Mouse (Mus musculus): Measurements from ENCODE around the gene Tfb1m. TPM values are rescaled to one million over a fixed set of nuclear protein-coding genes. Genes with fewer than 3 reads are reported as not detected.

Tfb1m gene
- polyA plus RNA-seq, 1 experiment from 2014 or later, result 9.6 TPM

DNA sequence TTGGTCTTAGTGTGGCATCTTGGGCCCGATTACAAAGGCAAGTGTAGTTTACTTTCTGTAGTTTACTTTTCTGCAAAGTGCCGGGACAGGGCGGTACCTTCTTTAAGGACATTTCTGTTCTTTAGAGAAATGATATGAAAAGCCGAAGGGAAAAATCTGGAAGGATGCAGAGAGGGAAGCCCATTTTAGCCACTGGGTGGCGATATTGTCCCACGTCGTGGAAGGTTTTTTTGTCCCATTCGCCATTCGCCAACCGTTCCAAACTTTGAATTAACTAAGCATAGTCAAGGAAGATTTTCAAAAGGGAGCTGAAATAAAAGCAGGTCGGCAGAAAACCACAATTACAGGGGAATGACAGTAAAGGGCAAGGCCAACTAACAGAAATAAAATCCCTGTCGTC, 13.3 kb upstream of the Tfb1m start:
- Histone ChIP-seq H3K27me3 (ENCODE audit: control insufficient read depth, insufficient read depth, low read length) (no peaks in the 10 kb centered on the region), H3K4me2 (replicated peaks; ENCODE audit: low read depth) (peak overlapping the region; percentile 35; the same call in 1 of the 2 replicates), H3K4me1 (replicated peaks; ENCODE audit: control insufficient read depth, insufficient read depth) (no peaks in the 10 kb centered on the region), H3K27ac (replicated peaks) (no peak overlapping the region), H3K36me3 (ENCODE audit: control insufficient read depth, insufficient read depth, low read length) (no peaks in the 10 kb centered on the region), H3K9me3 (ENCODE audit: control insufficient read depth, low read length) (no peaks in the 10 kb centered on the region), H3K9ac (ENCODE audit: low read length) (no peak overlapping the region), H3K4me3 (ENCODE audit: low read depth, low read length) (no peak overlapping the region)
- no peak for ATAC-seq (ENCODE audit: low FRiP score, low TSS enrichment)
- TF ChIP-seq EP300 (optimal IDR thresholded peaks at IDR 0.05) (no peak), CTCF (IDR thresholded peaks at IDR 0.05; ENCODE audit: low read depth) (peak; percentile 94)
- DNase-seq (ENCODE audit: low spot score), result peak; percentile 74
- 3% methylated on average over 12 of the region's 12 CpGs for WGBS

DNA sequence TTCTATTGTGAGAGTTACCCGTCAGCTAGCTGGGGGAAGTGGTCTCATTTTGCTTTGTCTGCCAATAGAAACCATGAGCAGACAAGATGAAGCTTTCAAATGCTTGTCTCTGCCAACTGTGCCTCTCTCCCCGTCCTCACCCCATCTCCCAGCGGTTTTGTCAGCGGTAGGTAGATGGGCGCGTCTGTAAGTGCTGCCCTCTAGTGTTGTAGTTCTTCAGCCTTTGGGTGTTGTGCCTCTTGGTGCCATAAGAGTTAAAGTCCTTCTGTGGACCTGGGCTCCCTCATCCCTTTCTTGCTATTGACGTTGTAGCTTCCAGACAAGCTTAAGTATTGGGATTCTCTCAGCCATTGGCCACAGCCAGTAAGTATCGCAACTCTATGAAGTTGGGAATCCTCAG, 4.8 kb upstream of the Tfb1m start:
- Histone ChIP-seq H3K4me3 (ENCODE audit: low read depth, low read length) (no peak overlapping the region), H3K36me3 (ENCODE audit: control insufficient read depth, insufficient read depth, low read length) (no peaks in the 10 kb centered on the region), H3K9me3 (ENCODE audit: control insufficient read depth, low read length) (no peaks in the 10 kb centered on the region), H3K9ac (ENCODE audit: low read length) (no peak overlapping the region), H3K4me2 (replicated peaks; ENCODE audit: low read depth) (no peak overlapping the region), H3K27ac (replicated peaks) (no peak overlapping the region), H3K27me3 (ENCODE audit: control insufficient read depth, insufficient read depth, low read length) (no peaks in the 10 kb centered on the region), H3K4me1 (replicated peaks; ENCODE audit: control insufficient read depth, insufficient read depth) (no peaks in the 10 kb centered on the region)
- no peak for ATAC-seq (ENCODE audit: low FRiP score, low TSS enrichment)
- WGBS, result 50% methylated on average over 8 of the region's 8 CpGs
- TF ChIP-seq EP300 (optimal IDR thresholded peaks at IDR 0.05) (no peak), CTCF (IDR thresholded peaks at IDR 0.05; ENCODE audit: low read depth) (peak; percentile 45)
- no peak for DNase-seq (ENCODE audit: low spot score)

DNA sequence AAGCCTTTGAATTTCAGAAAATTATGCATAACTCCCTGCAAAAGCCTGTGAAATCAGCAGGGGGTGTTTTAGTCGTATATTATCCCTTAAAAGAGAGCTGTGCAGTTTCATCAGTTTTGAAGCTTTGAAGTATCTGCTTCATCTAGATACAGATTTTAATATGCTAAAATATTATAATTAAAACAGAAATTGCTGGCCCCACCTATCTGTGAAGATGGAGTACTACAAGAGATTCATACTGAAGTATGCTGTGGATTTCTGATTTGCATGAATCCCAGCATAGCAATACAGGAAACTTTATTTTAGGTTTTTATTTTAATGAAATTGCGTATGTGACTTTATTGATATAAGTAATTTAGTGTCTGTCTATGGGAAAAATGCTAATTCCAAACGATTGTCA, 3.0 kb upstream of the Tfb1m start:
- Histone ChIP-seq H3K4me1 (replicated peaks; ENCODE audit: control insufficient read depth, insufficient read depth) (no peaks in the 10 kb centered on the region), H3K4me2 (replicated peaks; ENCODE audit: low read depth) (no peak overlapping the region), H3K4me3 (ENCODE audit: low read depth, low read length) (no peak overlapping the region), H3K9me3 (ENCODE audit: control insufficient read depth, low read length) (no peaks in the 10 kb centered on the region), H3K27ac (replicated peaks) (no peak overlapping the region), H3K9ac (ENCODE audit: low read length) (no peak overlapping the region), H3K27me3 (ENCODE audit: control insufficient read depth, insufficient read depth, low read length) (no peaks in the 10 kb centered on the region), H3K36me3 (ENCODE audit: control insufficient read depth, insufficient read depth, low read length) (no peaks in the 10 kb centered on the region)
- DNase-seq (ENCODE audit: low spot score) (no peak), ATAC-seq (ENCODE audit: low FRiP score, low TSS enrichment) (no peak)
- WGBS, result 77% methylated on average over 3 of the region's 3 CpGs
- TF ChIP-seq CTCF (IDR thresholded peaks at IDR 0.05; ENCODE audit: low read depth), result peak; percentile 61
- TF ChIP-seq EP300 (optimal IDR thresholded peaks at IDR 0.05), result no peak

DNA sequence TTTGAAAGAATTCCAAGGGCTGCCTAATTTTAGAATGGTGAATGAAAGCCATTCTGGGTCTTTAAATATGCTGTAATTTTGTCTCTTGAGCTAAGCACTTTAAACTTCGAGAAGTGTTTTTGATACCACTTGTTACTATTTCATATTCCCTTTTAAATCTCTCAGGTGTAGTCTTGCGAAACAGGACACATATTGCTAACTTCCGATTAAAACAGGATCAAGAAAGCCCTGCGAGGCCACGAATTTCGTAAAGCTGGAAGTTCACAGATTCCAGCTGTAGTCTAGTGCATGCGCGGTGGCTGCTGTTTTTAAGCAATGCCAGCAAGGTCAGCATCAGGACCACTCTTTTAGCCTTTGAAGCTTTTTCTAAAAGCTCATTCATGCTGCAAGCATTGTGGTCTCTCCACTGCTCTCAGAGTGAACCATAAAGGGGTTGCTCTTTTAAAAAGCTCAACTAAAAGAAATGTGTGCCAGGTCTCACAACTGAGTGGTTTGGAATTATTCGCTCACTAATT, 832 bp upstream of the Tfb1m start:
- 70% methylated on average over 9 of the region's 9 CpGs for WGBS
- ATAC-seq (ENCODE audit: low FRiP score, low TSS enrichment) (no peak), DNase-seq (ENCODE audit: low spot score) (no peak)

DNA sequence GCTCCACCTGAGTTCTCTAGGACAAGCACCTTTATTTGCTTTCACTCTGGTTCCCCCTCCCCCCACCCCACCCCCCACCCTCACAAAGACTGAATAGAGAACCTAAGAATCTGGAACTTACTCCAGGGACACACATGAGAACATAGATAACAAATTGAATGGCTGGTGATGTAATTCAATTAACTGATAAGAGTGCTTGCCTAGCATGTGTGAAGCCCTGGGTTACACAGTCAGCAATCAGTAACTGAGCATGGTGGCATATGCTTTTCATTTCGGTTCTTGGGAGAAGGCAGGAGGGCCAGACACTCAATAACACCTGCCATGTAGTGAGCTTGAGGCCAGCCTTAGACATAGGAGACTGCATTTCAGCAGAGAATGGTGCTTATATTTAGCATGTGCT, 1.3 kb downstream of the Tfb1m start:
- H3K4me1 ChIP-seq (replicated peaks; ENCODE audit: control insufficient read depth, insufficient read depth), result no peaks in the 10 kb centered on the region
- no peak overlapping the region for H3K4me2 ChIP-seq (replicated peaks; ENCODE audit: low read depth)
- WGBS, result 58% methylated on average over 1 of the region's 1 CpGs
- TF ChIP-seq EP300 (optimal IDR thresholded peaks at IDR 0.05), result no peak
- no peak for TF ChIP-seq CTCF (IDR thresholded peaks at IDR 0.05; ENCODE audit: low read depth)
- H3K27ac ChIP-seq (replicated peaks), result no peak overlapping the region
- H3K9ac ChIP-seq (ENCODE audit: low read length), result no peak overlapping the region
- H3K9me3 ChIP-seq (ENCODE audit: control insufficient read depth, low read length), result no peaks in the 10 kb centered on the region
- DNase-seq (ENCODE audit: low spot score), result peak; percentile 55
- peak; percentile 14; the same call in 1 of the 2 replicates for ATAC-seq (ENCODE audit: low FRiP score, low TSS enrichment)
- no peaks in the 10 kb centered on the region for H3K36me3 ChIP-seq (ENCODE audit: control insufficient read depth, insufficient read depth, low read length)
- no peak overlapping the region for H3K4me3 ChIP-seq (ENCODE audit: low read depth, low read length)
- H3K27me3 ChIP-seq (ENCODE audit: control insufficient read depth, insufficient read depth, low read length), result no peaks in the 10 kb centered on the region

More for the DNA sequence above, 832 bp upstream of the Tfb1m start:
- Histone ChIP-seq H3K4me2 (replicated peaks; ENCODE audit: low read depth) (peak overlapping the region; percentile 48), H3K4me1 (replicated peaks; ENCODE audit: control insufficient read depth, insufficient read depth) (no peaks in the 10 kb centered on the region), H3K27ac (replicated peaks) (peak overlapping the region; percentile 72), H3K9ac (ENCODE audit: low read length) (no peak overlapping the region), H3K4me3 (ENCODE audit: low read depth, low read length) (peak overlapping the region; percentile 65), H3K9me3 (ENCODE audit: control insufficient read depth, low read length) (no peaks in the 10 kb centered on the region), H3K27me3 (ENCODE audit: control insufficient read depth, insufficient read depth, low read length) (no peaks in the 10 kb centered on the region), H3K36me3 (ENCODE audit: control insufficient read depth, insufficient read depth, low read length) (no peaks in the 10 kb centered on the region)
- no peak for TF ChIP-seq CTCF (IDR thresholded peaks at IDR 0.05; ENCODE audit: low read depth)
- no peak for TF ChIP-seq EP300 (optimal IDR thresholded peaks at IDR 0.05)

DNA sequence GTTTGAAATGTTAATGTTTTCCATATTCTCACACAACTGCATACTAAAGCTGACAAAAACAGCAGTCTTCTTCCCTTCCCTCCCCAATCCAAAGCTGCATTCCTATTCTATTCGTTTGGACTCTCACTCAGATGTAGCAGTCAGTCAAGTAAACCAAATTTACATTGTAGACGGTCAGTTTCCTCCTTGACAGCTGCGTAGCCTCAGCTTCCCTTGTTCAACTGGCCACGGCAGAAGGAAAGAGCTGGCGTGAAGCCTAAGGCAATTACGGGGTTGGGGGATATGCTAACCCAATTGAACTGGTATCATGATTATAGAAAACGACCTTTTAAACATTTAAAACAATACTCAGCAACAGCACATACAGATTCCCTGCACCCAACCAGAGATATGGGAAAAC, 9.9 kb downstream of the Tfb1m start:
- no peaks in the 10 kb centered on the region; the same call in 1 of the 2 replicates for H3K36me3 ChIP-seq (ENCODE audit: control insufficient read depth, insufficient read depth, low read length)
- H3K4me1 ChIP-seq (replicated peaks; ENCODE audit: control insufficient read depth, insufficient read depth), result no peaks in the 10 kb centered on the region
- no peak overlapping the region for H3K4me2 ChIP-seq (replicated peaks; ENCODE audit: low read depth)
- no peak overlapping the region for H3K27ac ChIP-seq (replicated peaks)
- H3K4me3 ChIP-seq (ENCODE audit: low read depth, low read length), result no peak overlapping the region
- H3K9ac ChIP-seq (ENCODE audit: low read length), result no peak overlapping the region
- ATAC-seq (ENCODE audit: low FRiP score, low TSS enrichment) (no peak), DNase-seq (ENCODE audit: low spot score) (no peak)
- TF ChIP-seq EP300 (optimal IDR thresholded peaks at IDR 0.05), result no peak
- H3K9me3 ChIP-seq (ENCODE audit: control insufficient read depth, low read length), result no peaks in the 10 kb centered on the region
- H3K27me3 ChIP-seq (ENCODE audit: control insufficient read depth, insufficient read depth, low read length), result no peaks in the 10 kb centered on the region
- 53% methylated on average over 7 of the region's 7 CpGs for WGBS
